Mouse (Mus musculus): ENCODE data around the gene Adamts14. TPM values are rescaled to one million over a fixed set of nuclear protein-coding genes. Genes with fewer than 3 reads are reported as not detected.

Gene Adamts14
- total and polyA plus RNA-seq, 3 experiments: 0.91 to 1.6 (median 1.3) TPM

DNA sequence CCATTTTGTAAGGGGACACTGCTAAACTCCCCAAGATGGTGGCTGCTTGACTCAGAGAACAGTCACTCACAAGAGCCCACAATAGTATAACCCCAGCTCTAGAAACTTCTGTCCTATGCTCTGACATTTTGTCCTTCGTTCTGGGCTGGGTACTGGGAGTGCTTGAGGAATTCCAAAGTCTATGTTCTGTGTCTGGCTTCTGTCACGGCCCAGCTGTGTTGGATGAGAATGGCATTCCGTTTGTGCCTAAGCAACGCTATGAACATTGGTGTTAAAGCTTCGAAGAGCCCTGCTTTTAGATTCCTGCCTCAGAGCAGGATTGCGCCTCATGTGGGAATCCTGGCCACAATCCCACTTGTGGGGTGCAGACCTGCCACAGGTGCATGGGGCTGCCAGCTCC, 38.9 kb upstream of the Adamts14 start:
- intact Hi-C loops (cut with DNase I): loop anchor here (5.0 kb wide), 1 partner anchor 40 kb away; the partner anchor contains the start of gene Adamts14
- H3K27me3 ChIP-seq (ENCODE audit: control insufficient read depth, insufficient read depth, low read length): no peaks in the 10 kb centered on the region
- peaks cover 3% of the 10 kb centered on the region; the same call in 1 of the 2 replicates for H3K4me1 ChIP-seq (ENCODE audit: control insufficient read depth, insufficient read depth, low read length)
- no peak overlapping the region for H3K27ac ChIP-seq
- no peak for DNase-seq
- H3K4me3 ChIP-seq: no peak overlapping the region
- 53% methylated on average over 6 of the region's 6 CpGs for WGBS
- no peak overlapping the region for H3K9ac ChIP-seq (ENCODE audit: low read depth, low read length)
- no peaks in the 10 kb centered on the region for H3K79me2 ChIP-seq (replicated peaks; ENCODE audit: control insufficient read depth, insufficient read depth, low read length)
- no peak for TF ChIP-seq POLR2A (IDR thresholded peaks at IDR 0.05; ENCODE audit: insufficient read depth, low read depth, low read length)
- no peak for TF ChIP-seq EP300 (IDR thresholded peaks at IDR 0.05; ENCODE audit: insufficient read depth, low read depth, low read length)
- TF ChIP-seq CTCF (IDR thresholded peaks at IDR 0.05): no peak
- no peaks in the 10 kb centered on the region for H3K36me3 ChIP-seq (ENCODE audit: control insufficient read depth, insufficient read depth, low read length)

DNA sequence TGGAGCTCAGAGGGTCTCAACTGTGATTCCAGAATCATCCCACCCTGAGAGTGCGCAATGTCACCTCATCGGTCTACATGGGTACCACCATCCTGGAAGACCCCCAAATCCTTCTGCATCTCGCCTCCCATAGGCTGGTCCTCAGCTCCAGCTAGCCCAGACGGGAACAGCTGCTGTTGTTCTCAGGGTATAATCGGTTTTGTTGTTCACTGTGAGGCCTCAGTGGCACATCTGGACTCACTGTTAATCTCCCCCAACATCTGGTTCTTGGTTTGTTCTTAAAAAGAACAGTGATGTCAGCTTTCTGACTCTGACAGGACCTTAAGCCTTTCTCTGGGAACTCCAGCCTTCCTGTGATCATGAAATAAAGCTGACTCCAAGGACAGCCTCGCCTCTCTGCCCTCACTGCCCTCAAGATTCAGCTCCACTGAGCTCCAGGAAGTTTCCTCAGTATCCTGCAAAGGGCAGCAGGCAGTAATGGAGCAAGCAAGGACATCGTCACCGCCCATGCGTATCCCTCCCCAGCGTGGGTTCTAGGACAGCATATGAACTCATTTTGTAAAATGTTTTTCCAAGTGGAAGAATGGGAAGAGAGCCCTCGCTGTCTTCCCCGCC, 35.6 kb upstream of the Adamts14 start:
- Histone ChIP-seq H3K27ac (no peak overlapping the region), H3K79me2 (replicated peaks; ENCODE audit: control insufficient read depth, insufficient read depth, low read length) (no peaks in the 10 kb centered on the region), H3K9ac (ENCODE audit: low read depth, low read length) (no peak overlapping the region), H3K4me3 (no peak overlapping the region), H3K4me1 (ENCODE audit: control insufficient read depth, insufficient read depth, low read length) (peaks cover 3% of the 10 kb centered on the region; the same call in 1 of the 2 replicates), H3K36me3 (ENCODE audit: control insufficient read depth, insufficient read depth, low read length) (no peaks in the 10 kb centered on the region), H3K27me3 (ENCODE audit: control insufficient read depth, insufficient read depth, low read length) (no peaks in the 10 kb centered on the region)
- no peak for DNase-seq
- 60% methylated on average over 10 of the region's 12 CpGs for WGBS
- intact Hi-C loops (cut with DNase I): no loop called here
- TF ChIP-seq CTCF (IDR thresholded peaks at IDR 0.05) (no peak), EP300 (IDR thresholded peaks at IDR 0.05; ENCODE audit: insufficient read depth, low read depth, low read length) (no peak), POLR2A (IDR thresholded peaks at IDR 0.05; ENCODE audit: insufficient read depth, low read depth, low read length) (no peak)

DNA sequence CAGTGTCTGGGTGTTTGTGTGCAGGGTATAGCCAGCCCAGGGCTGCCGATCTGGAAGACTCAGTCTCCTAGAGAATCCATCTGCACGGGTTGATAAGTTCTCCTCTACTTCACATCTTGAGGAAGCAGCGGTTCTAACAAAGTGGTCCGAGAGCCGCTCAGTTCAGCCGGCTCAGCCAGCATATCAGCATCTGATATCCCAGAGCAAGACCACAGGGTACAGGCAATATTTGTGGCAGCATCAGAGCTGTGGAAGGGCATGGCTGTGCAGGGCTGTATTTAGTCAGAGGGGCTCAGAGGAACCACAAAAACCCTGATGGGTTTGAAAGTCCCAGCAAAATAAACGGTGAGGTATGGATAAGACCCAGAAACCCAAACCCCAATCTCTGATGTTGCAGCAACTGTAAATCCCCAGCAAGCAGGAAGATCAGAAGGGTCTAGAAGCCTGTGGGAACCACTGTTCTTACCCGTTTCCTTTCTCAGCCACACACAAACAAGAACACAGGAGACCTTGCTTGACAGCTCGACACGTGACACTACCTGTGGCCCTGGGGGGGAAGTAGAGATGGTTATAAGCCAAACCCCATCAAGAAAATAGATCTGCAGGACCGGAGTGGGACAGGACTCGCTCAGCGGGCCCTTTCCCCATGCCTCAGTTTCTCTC, 32.8 kb upstream of the Adamts14 start:
- H3K4me1 ChIP-seq (ENCODE audit: control insufficient read depth, insufficient read depth, low read length): no peaks in the 10 kb centered on the region
- DNase-seq: no peak
- TF ChIP-seq CTCF (IDR thresholded peaks at IDR 0.05): no peak
- no peak for TF ChIP-seq EP300 (IDR thresholded peaks at IDR 0.05; ENCODE audit: insufficient read depth, low read depth, low read length)
- no peak for TF ChIP-seq POLR2A (IDR thresholded peaks at IDR 0.05; ENCODE audit: insufficient read depth, low read depth, low read length)
- 80% methylated on average over 13 of the region's 13 CpGs for WGBS
- no peaks in the 10 kb centered on the region for H3K27me3 ChIP-seq (ENCODE audit: control insufficient read depth, insufficient read depth, low read length)
- no peak overlapping the region for H3K27ac ChIP-seq
- intact Hi-C loops (cut with DNase I): no loop called here
- H3K4me3 ChIP-seq: no peak overlapping the region
- H3K36me3 ChIP-seq (ENCODE audit: control insufficient read depth, insufficient read depth, low read length): no peaks in the 10 kb centered on the region
- H3K9ac ChIP-seq (ENCODE audit: low read depth, low read length): no peak overlapping the region
- no peaks in the 10 kb centered on the region for H3K79me2 ChIP-seq (replicated peaks; ENCODE audit: control insufficient read depth, insufficient read depth, low read length)

DNA sequence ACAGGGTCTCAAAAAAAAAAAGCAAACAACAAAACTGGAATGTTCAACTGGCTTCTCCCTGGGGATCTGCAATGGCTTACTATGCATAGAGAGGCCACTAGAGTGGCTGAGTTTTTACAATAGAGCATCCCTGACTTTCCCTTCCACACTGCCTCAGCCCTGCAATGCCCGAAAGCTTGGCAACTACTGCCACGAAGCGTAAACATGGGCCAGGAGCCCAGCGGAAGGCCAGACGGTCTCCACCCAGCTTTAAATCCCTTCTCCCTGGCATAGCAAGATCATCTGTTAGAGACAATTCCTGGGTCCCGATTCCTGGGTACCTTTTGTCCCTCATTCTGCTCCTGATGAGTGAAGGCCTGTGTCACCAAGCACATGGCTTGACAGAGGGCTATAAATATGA, 30.8 kb upstream of the Adamts14 start:
- intact Hi-C loops (cut with DNase I): no loop called here
- no peak overlapping the region for H3K27ac ChIP-seq
- DNase-seq: no peak
- H3K27me3 ChIP-seq (ENCODE audit: control insufficient read depth, insufficient read depth, low read length): no peaks in the 10 kb centered on the region
- no peaks in the 10 kb centered on the region for H3K79me2 ChIP-seq (replicated peaks; ENCODE audit: control insufficient read depth, insufficient read depth, low read length)
- no peak overlapping the region for H3K9ac ChIP-seq (ENCODE audit: low read depth, low read length)
- H3K4me1 ChIP-seq (ENCODE audit: control insufficient read depth, insufficient read depth, low read length): no peaks in the 10 kb centered on the region
- no peaks in the 10 kb centered on the region for H3K36me3 ChIP-seq (ENCODE audit: control insufficient read depth, insufficient read depth, low read length)
- TF ChIP-seq EP300 (IDR thresholded peaks at IDR 0.05; ENCODE audit: insufficient read depth, low read depth, low read length) (no peak), CTCF (IDR thresholded peaks at IDR 0.05) (no peak), POLR2A (IDR thresholded peaks at IDR 0.05; ENCODE audit: insufficient read depth, low read depth, low read length) (no peak)
- WGBS: 84% methylated on average over 6 of the region's 6 CpGs
- H3K4me3 ChIP-seq: no peak overlapping the region

DNA sequence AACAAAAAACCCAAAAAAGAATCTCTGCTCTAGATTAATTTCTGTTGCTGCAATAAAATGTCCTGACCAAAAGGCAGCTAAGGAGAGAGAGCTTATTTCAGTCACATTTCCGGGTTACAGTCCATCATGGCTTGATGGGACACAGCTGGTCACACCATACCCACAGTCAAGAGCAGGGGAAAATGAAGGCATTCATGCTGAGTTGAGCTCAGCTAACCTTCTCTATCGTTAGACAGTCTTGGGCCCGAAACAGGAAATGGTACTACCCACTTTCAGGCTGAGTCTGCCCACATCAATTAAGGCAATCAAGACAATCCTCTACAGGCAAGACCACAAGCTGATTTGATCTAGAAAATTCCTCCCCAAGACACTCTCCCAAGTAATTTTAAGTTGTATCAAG, 27.8 kb upstream of the Adamts14 start:
- intact Hi-C loops (cut with DNase I): no loop called here
- Histone ChIP-seq H3K4me1 (ENCODE audit: control insufficient read depth, insufficient read depth, low read length) (no peaks in the 10 kb centered on the region), H3K27ac (no peak overlapping the region), H3K4me3 (no peak overlapping the region), H3K27me3 (ENCODE audit: control insufficient read depth, insufficient read depth, low read length) (no peaks in the 10 kb centered on the region), H3K36me3 (ENCODE audit: control insufficient read depth, insufficient read depth, low read length) (no peaks in the 10 kb centered on the region), H3K9ac (ENCODE audit: low read depth, low read length) (no peak overlapping the region), H3K79me2 (replicated peaks; ENCODE audit: control insufficient read depth, insufficient read depth, low read length) (no peaks in the 10 kb centered on the region)
- DNase-seq: no peak
- WGBS: 70% methylated on average over 3 of the region's 3 CpGs
- no peak for TF ChIP-seq CTCF (IDR thresholded peaks at IDR 0.05)

DNA sequence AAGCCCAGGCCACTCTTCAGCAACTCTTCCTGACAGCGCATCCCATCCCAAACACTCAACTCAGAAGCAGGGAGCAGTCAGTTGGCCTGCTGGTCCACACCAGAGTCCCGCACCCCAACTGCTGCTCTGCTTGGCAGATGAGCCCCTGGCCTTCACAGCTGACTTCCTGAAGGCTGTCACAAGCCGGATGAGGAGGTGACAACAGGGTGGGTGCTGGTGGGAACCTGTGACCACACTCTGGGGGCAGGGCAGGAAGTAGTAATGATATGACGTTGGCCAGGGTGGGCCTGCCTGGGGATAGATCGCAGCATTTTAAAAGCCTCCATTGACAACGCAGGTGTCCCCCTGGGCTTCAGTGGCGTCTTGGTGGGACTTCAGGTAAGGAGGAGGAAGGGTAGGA, 24.2 kb upstream of the Adamts14 start, which contains the start of gene Prf1:
Gene Prf1 (plus strand): TSS at position 357 of the 400 bp plus-strand sequence.
- Histone ChIP-seq H3K9ac (ENCODE audit: low read depth, low read length) (no peak within 1 kb of the TSS), H3K4me3 (no peak within 1 kb of the TSS), H3K27ac (no peak within 1 kb of the TSS), H3K4me1 (ENCODE audit: control insufficient read depth, insufficient read depth, low read length) (no peaks in the 10 kb centered on the region), H3K79me2 (replicated peaks; ENCODE audit: control insufficient read depth, insufficient read depth, low read length) (no peaks in the 10 kb centered on the region), H3K27me3 (ENCODE audit: control insufficient read depth, insufficient read depth, low read length) (no peaks in the 10 kb centered on the region), H3K36me3 (ENCODE audit: control insufficient read depth, insufficient read depth, low read length) (no peaks in the 10 kb centered on the region)
- WGBS: 53% methylated on average over 7 of the region's 7 CpGs
- TF ChIP-seq CTCF (IDR thresholded peaks at IDR 0.05) (no peak), POLR2A (IDR thresholded peaks at IDR 0.05; ENCODE audit: insufficient read depth, low read depth, low read length) (no peak), EP300 (IDR thresholded peaks at IDR 0.05; ENCODE audit: insufficient read depth, low read depth, low read length) (no peak)
- intact Hi-C loops (cut with DNase I): no loop called here
- DNase-seq: no peak
